In genomic region chr19:34191645-34192007, GRCm38 (mm10) we compare ENCODE assay signal across 8 mouse cellular contexts. TPM values are rescaled to one million over a fixed set of nuclear protein-coding genes. Genes with fewer than 3 reads are reported as not detected.
A peak's percentile ranks its signal among the peaks of the same experiment; 100 is the strongest.
DNase-seq lines count a peak whose midpoint lies in the region; ATAC-seq and TF ChIP-seq lines count a peak whose summit lies in the region.

No protein-coding gene starts in this region.

- no peak overlapping the region for H3K27ac ChIP-seq in lung, embryonic 16.5 days (ENCODE audit: low read length)
- no peak overlapping the region for H3K27ac ChIP-seq in limb, embryonic 12.5 days
- H3K27ac ChIP-seq in small intestine, adult 2 months (ENCODE audit: insufficient read depth, low read depth, low read length) = no peak overlapping the region

- peak overlapping the region; percentile 77 for H3K4me2 ChIP-seq in lung, embryonic 16.5 days (ENCODE audit: low read depth, low read length)
- H3K4me2 ChIP-seq in limb, embryonic 12.5 days = peak overlapping the region; percentile 93

- DNase-seq in cerebellum, adult 9-11 months = no peak
- DNase-seq in lung, adult 18-20 months = no peak
- no peak for DNase-seq in urinary bladder, postnatal 25 days (ENCODE audit: low spot score)
- DNase-seq in left cerebral cortex, postnatal 10 days (ENCODE audit: extremely low spot score in 1 of 2, low spot score in 2 of 2) = no peak

- no peaks in the 10 kb centered on the region for H3K9me3 ChIP-seq in lung, embryonic 16.5 days (ENCODE audit: control insufficient read depth, low read length)
- H3K9me3 ChIP-seq in limb, embryonic 12.5 days = no peaks in the 10 kb centered on the region

- intact Hi-C loops in left cerebral cortex, postnatal 10 days (cut with DNase I) = loop anchor here (5.0 kb wide), 1 partner anchor 41 kb away; no protein-coding TSS in a partner anchor

- peaks cover 6% of the 10 kb centered on the region; the same call in 1 of the 2 replicates for H3K4me1 ChIP-seq in lung, embryonic 16.5 days (replicated peaks; ENCODE audit: control insufficient read depth, insufficient read depth, low read length)
- peaks cover 24% of the 10 kb centered on the region for H3K4me1 ChIP-seq in limb, embryonic 12.5 days (replicated peaks)
- H3K4me1 ChIP-seq in small intestine, adult 2 months (ENCODE audit: control insufficient read depth, insufficient read depth, insufficient read length, low read length) = peaks cover 2% of the 10 kb centered on the region; the same call in 1 of the 2 replicates

- WGBS in lung, embryonic 16.5 days = 33% methylated on average over 10 of the region's 10 CpGs
- WGBS in limb, embryonic 12.5 days = 23% methylated on average over 10 of the region's 10 CpGs
- WGBS in small intestine, adult 2 months = 45% methylated on average over 10 of the region's 10 CpGs

- no peak for TF ChIP-seq CTCF in small intestine, adult 2 months (IDR thresholded peaks at IDR 0.05; ENCODE audit: extremely low read depth, insufficient read length, insufficient replicate concordance, low read depth, low read length)

- peak overlapping the region; percentile 76 for H3K4me3 ChIP-seq in lung, embryonic 16.5 days (ENCODE audit: low read length)
- peak overlapping the region; percentile 75 for H3K4me3 ChIP-seq in limb, embryonic 12.5 days (replicated peaks)
- peak overlapping the region; percentile 95 for H3K4me3 ChIP-seq in small intestine, adult 2 months (ENCODE audit: low read depth, low read length)

- H3K36me3 ChIP-seq in lung, embryonic 16.5 days (ENCODE audit: control insufficient read depth, insufficient read depth, low read length) = no peaks in the 10 kb centered on the region
- no peaks in the 10 kb centered on the region for H3K36me3 ChIP-seq in limb, embryonic 12.5 days
- no peaks in the 10 kb centered on the region for H3K36me3 ChIP-seq in small intestine, adult 2 months (ENCODE audit: control insufficient read depth, insufficient read depth, low read length)

- no peak for TF ChIP-seq POLR2A in small intestine, adult 2 months (IDR thresholded peaks at IDR 0.05; ENCODE audit: low read depth, low read length)

- no peaks in the 10 kb centered on the region for H3K27me3 ChIP-seq in lung, embryonic 16.5 days (ENCODE audit: control insufficient read depth, insufficient read depth, low read depth, low read length)
- peaks cover 10% of the 10 kb centered on the region; the same call in 1 of the 2 replicates for H3K27me3 ChIP-seq in limb, embryonic 12.5 days
- no peaks in the 10 kb centered on the region for H3K27me3 ChIP-seq in small intestine, adult 2 months (ENCODE audit: control insufficient read depth, insufficient read depth, low read length)

- 0 out of 2 replicates have a peak, but pooled peaks have one; percentile 3 for ATAC-seq in cerebellum, adult (ENCODE audit: insufficient number of reproducible peaks, low FRiP score, low TSS enrichment)
- peak; percentile 6; the same call in 1 of the 2 replicates for ATAC-seq in lung, embryonic 16.5 days (ENCODE audit: low read depth)
- ATAC-seq in limb, embryonic 12.5 days (ENCODE audit: insufficient number of reproducible peaks, insufficient read depth, low FRiP score, low TSS enrichment, low read depth) = no peak

- peak overlapping the region; percentile 78 for H3K9ac ChIP-seq in lung, embryonic 16.5 days (ENCODE audit: low read length)
- H3K9ac ChIP-seq in limb, embryonic 12.5 days (replicated peaks) = peak overlapping the region; percentile 69; the same call in 1 of the 2 replicates

RNA-seq across cellular contexts. Expression of gene Stambpl1, which starts 0.4 kb away (rescaled TPM):
- 10.3 and 11.9 TPM in 2 replicates for polyA plus RNA-seq in lung, embryonic 16.5 days (2015; fragmentation: Nextera tagmentation; extraction: Ambion mirVana)
- 10.8 and 11.3 TPM in 2 replicates for polyA plus RNA-seq in limb, embryonic 12.5 days (2016; fragmentation: Nextera tagmentation; extraction: Ambion mirVana)
- polyA plus RNA-seq in small intestine, adult 2 months (2012; rRNA removed) = 2.6 and 6.8 TPM in 2 replicates
- total RNA-seq in left cerebral cortex, postnatal 10 days (2021) = 10 to 100 TPM; 16.9 to 18.2 TPM

RNA-seq across cellular contexts. Expression of gene Ankrd22, which starts 25.8 kb away (rescaled TPM):
- 0.14 and 0.15 TPM in 2 replicates for polyA plus RNA-seq in lung, embryonic 16.5 days (2015; fragmentation: Nextera tagmentation; extraction: Ambion mirVana)
- polyA plus RNA-seq in limb, embryonic 12.5 days (2016; fragmentation: Nextera tagmentation; extraction: Ambion mirVana) = 0.26 TPM in 1 of 2 replicates, not detected in the other
- 0.19 TPM in 1 of 2 replicates, not detected in the other for polyA plus RNA-seq in small intestine, adult 2 months (2012; rRNA removed)
- under 1 TPM in 1 of 2 experiments, not detected in 1; 0.24 TPM for total RNA-seq in left cerebral cortex, postnatal 10 days (2021)
